Mouse (Mus musculus) left cerebral cortex, adult 2 months (tissue): ENCODE measurements around the gene Serpinb2. TPM values are rescaled to one million over a fixed set of nuclear protein-coding genes. Genes with fewer than 3 reads are reported as not detected.

ENCODE experiments used
- DNase-seq, 2 experiments: peaks; one replicate each; pipeline ENCODE4 v3.0.0; 2021 to 2022; ENCODE audit warnings: low spot score in 2 of 2, mixed read lengths in 1 of 2; ENCODE audit errors: extremely low spot score in 1 of 2
- H3K27ac ChIP-seq: fragments of 200-600 bp; 2 replicates; pipeline ENCODE4 v1.8.1; 2022
- H3K4me3 ChIP-seq: fragments of 200-600 bp; 2 replicates; pipeline ENCODE4 v1.8.1; 2022
- CTCF ChIP-seq: fragments of 200-600 bp; IDR thresholded peaks from 2 replicates; pipeline ENCODE4 v1.8.1; 2022; ENCODE audit warnings: antibody characterized with exemption, mild to moderate bottlenecking, moderate library complexity
- intact Hi-C: fragments of 180-260 bp; cut with DNase I; formaldehyde crosslinking; loops from one replicate; pipeline ENCODE4 v1.15.1; 2025
- total RNA-seq, 2 experiments: library from RNA; stranded (reverse); gene quantifications; 2 replicates each; pipeline ENCODE4 v1.2.3; 2021

Gene Serpinb2
- total RNA-seq, 2 experiments from 2014 or later, result not detected

- DNase-seq, result no peak
- TF ChIP-seq CTCF, result no peak
- no peak overlapping the region for H3K4me3 ChIP-seq
- H3K27ac ChIP-seq, result no peak overlapping the region
- intact Hi-C loops, result no loop called here
Measured at GRCm38 (mm10) chr1:107528325-107529078, 17.3 kb downstream of the Serpinb2 start.

- no peak overlapping the region for H3K27ac ChIP-seq
- intact Hi-C loops, result no loop called here
- no peak for TF ChIP-seq CTCF
- H3K4me3 ChIP-seq, result no peak overlapping the region
- no peak for DNase-seq
Measured at GRCm38 (mm10) chr1:107529365-107530052, 18.3 kb downstream of the Serpinb2 start.

- DNase-seq, result no peak
- H3K4me3 ChIP-seq, result no peak overlapping the region
- H3K27ac ChIP-seq, result no peak overlapping the region
- TF ChIP-seq CTCF, result no peak
- intact Hi-C loops, result no loop called here
Measured at GRCm38 (mm10) chr1:107533736-107534135, 22.5 kb downstream of the Serpinb2 start.

GRCm38 (mm10) chr1:107537435-107537834, 26.2 kb downstream of the Serpinb2 start:
- Histone ChIP-seq H3K27ac (no peak overlapping the region), H3K4me3 (no peak overlapping the region)
- no peak for TF ChIP-seq CTCF
- intact Hi-C loops, result no loop called here
- no peak for DNase-seq

- no peak for TF ChIP-seq CTCF
- no peak overlapping the region for H3K4me3 ChIP-seq
- intact Hi-C loops, result no loop called here
Measured at GRCm38 (mm10) chr1:107559494-107559893, 48.3 kb downstream of the Serpinb2 start.

GRCm38 (mm10) chr1:107562110-107562509, 50.9 kb downstream of the Serpinb2 start:
- Histone ChIP-seq H3K4me3 (no peak overlapping the region), H3K27ac (no peak overlapping the region)
- intact Hi-C loops, result loop anchor here (2.0 to 5.0 kb wide), 4 partner anchors 81 to 550 kb away; no protein-coding TSS in a partner anchor
- peak; percentile 70 for TF ChIP-seq CTCF
- no peak for DNase-seq

More at GRCm38 (mm10) chr1:107559494-107559893, 48.3 kb downstream of the Serpinb2 start:
- H3K27ac ChIP-seq, result no peak overlapping the region
- DNase-seq, result no peak

GRCm38 (mm10) chr1:107565644-107566043, 54.4 kb downstream of the Serpinb2 start:
- Histone ChIP-seq H3K27ac (no peak overlapping the region), H3K4me3 (no peak overlapping the region)
- TF ChIP-seq CTCF, result peak; percentile 30
- no peak for DNase-seq
- intact Hi-C loops, result loop anchor here (1.0 to 2.0 kb wide), 2 partner anchors 27 to 33 kb away; no protein-coding TSS in a partner anchor

- Histone ChIP-seq H3K4me3 (no peak overlapping the region), H3K27ac (no peak overlapping the region)
- no peak for DNase-seq
- intact Hi-C loops, result loop anchor here (2.0 kb wide), 1 partner anchor 17 kb away; no protein-coding TSS in a partner anchor
- TF ChIP-seq CTCF, result no peak
Measured at GRCm38 (mm10) chr1:107576094-107576493, 64.9 kb downstream of the Serpinb2 start.

GRCm38 (mm10) chr1:107577514-107577913, 66.3 kb downstream of the Serpinb2 start:
- no peak for DNase-seq
- intact Hi-C loops, result loop anchor here (2.0 kb wide), 1 partner anchor 15 kb away; no protein-coding TSS in a partner anchor
- Histone ChIP-seq H3K27ac (no peak overlapping the region), H3K4me3 (no peak overlapping the region)
- TF ChIP-seq CTCF, result no peak

GRCm38 (mm10) chr1:107581220-107581619, 70.0 kb downstream of the Serpinb2 start:
- intact Hi-C loops, result loop anchor here (1.0 to 5.0 kb wide), 2 partner anchors 9 to 549 kb away; partner anchors contain the start of gene Serpinb8
- H3K4me3 ChIP-seq, result no peak overlapping the region
- no peak for TF ChIP-seq CTCF
- no peak overlapping the region for H3K27ac ChIP-seq
- peak in 1 of 2 experiments; percentile 26 for DNase-seq

GRCm38 (mm10) chr1:107582900-107583299, 71.7 kb downstream of the Serpinb2 start:
- Histone ChIP-seq H3K4me3 (no peak overlapping the region), H3K27ac (peak overlapping the region; percentile 71)
- TF ChIP-seq CTCF, result no peak
- intact Hi-C loops, result loop anchor here (5.0 kb wide), 1 partner anchor 551 kb away; no protein-coding TSS in a partner anchor
- no peak for DNase-seq

- DNase-seq, result no peak
Measured at GRCm38 (mm10) chr1:107583958-107584376, 72.7 kb downstream of the Serpinb2 start.

More at GRCm38 (mm10) chr1:107583958-107584376, 72.7 kb downstream of the Serpinb2 start:
- Histone ChIP-seq H3K27ac (peak overlapping the region; percentile 38; the same call in 1 of the 2 replicates), H3K4me3 (no peak overlapping the region)
- no peak for TF ChIP-seq CTCF
- intact Hi-C loops, result loop anchor here (5.0 kb wide), 1 partner anchor 552 kb away; no protein-coding TSS in a partner anchor
